Mouse (Mus musculus) spleen, postnatal 14 days (tissue): ENCODE data around the gene Eng.

Experiments
- DNase-seq, 2 experiments: peaks; one replicate each; pipeline ENCODE4 v3.0.0; 2021 to 2022; ENCODE audit warnings: low spot score in 2 of 2

Eng gene

DNA sequence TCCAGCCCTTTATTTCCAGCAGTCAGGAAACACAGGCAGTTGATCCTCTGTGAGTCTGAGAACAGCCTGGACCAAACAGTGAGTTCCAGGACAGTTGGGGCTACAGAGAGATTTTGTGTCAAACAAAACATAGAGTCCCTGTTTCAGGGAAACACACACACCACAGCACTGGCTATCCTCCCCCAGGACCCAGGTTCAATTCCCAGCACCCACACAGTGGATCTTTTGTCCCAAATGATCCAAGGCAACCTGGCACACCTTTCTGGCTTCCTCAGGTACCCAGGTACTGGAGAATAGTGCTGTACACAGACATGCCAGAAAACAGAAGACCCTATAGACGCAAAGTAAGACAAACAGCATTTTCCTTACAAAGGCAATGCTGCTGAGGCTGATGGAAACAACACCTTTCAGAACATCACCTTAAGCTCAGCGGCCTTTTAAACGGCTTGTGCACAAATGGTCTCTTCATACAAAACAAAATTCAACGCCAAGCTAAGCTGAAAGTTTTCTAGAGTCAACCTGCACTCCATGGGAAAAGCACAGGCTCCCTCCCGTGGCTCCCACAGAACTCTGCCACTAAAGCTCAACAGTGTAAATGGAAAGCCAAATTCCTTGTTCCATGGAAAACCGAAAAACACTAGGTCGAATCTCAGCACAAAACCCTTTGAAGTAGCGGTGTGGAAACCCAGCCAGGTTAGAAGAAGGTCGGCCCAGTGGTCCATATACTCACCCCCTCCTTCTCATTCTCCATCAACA lies 65.1 kb downstream of the Eng start:
- DNase-seq: no peak

GRCm38 (mm10) chr2:32712108-32712551 lies 65.7 kb downstream of the Eng start:
- peak; percentile 39 to 65 for DNase-seq

DNA sequence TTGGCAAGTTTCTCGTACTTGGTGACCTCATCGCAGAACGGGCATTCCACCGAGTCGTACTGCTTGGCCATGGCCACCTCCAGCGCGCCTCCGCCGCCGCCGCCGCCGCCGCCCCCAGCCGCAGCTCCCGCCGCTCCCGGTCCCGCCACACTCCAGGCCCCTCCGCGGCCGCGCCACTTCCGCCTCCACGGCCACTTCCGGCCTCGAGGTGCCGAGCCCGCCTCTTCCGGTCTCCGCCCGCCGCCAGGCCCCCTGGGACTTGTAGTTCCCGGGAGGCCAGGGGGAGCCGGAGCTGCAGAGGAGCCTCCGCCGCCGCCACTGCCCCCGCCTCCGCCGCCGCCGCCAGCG lies 66.2 kb downstream of the Eng start:
- DNase-seq: peak; percentile 89 to 96

DNA sequence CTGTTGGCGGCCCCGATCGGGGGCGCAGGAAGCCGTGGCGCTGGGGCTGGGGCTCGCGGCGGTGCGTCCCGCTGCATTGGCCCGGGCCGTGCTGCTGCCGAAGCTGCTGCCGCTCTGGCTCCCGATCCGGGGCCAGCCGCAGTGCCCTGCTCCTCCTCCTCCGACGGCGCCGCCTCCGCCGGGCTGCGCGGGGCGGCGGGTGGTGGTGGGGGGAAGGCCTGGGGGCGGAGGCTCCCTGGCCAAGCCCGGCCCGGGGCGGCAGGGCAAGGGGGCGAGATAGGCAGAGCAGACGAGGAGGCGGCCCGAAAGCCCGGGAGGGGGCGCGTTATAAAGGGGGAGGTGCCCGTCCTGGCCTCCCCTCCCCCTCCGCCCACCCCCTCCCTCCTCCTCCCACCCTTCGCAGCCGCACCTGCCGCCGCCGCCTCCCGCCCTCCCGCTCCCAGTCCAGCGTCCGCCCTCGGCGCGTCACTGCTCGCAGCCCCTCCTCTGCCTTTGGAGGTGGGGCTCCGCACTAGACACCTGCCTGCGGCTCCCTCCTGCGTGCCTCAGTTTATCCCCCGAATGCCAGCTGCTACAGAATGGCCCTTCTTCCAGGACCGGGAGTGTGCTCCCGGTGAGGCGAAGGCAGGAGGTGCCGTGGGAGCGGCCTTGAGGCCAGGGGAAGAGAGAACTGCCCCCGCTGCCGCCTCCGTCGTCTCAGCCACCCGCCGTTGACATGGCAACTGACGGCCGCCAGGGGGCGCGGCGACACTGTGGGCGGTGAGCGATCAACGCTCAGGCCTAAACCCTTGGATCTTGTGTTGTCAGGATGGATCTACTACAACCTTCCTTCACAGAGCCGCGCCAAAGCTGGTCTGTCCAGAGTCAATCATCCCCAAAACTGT lies 66.8 kb downstream of the Eng start, which contains the start of gene Cdk9:
Gene Cdk9, minus strand, starts transcription at position 143 of the 884 bp plus-strand sequence.
- DNase-seq: peak; percentile 84 to 93

DNA sequence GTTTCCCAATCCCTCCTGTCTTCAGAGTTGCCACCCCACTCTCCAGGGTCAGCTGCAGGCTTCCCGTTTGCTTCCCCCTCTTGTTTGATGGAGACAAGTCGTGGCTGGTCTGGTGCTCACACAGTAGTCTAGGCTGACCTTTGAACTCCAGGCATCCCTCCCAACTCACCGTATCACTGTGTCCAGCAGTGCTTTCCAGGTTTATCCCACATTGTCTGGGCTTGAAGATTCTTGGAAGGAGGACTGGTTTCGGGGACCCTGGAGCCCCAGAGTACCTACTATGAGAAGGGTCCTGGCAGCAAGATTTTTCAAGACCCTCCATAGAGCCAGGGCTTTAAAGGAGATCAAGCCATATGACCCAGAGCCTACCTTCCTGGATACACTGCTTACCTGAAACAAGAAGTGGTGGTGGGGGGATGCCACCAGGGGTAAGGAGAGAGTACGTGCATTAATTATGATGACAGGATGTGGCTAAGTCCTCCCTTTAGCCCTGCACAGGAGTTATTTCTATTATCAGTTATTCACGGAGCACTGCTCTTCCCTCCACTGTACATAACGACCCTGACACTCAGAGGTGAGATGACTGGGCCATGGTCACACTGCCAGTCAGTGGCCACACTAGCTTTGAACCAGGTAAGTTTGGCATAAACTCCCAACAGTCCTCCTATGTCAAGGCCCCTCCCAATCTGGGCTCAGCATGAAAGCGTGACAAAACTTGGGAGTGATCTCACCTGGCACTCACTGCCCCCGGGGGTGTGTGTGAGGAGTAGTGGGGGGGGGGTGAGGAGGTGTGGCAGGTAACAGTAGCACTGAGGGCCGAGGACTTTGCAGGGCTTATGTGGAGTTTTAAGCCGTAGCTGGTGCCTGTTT lies 68.0 kb downstream of the Eng start:
- no peak for DNase-seq

GRCm38 (mm10) chr2:32714987-32715425 lies 68.6 kb downstream of the Eng start:
- no peak for DNase-seq

DNA sequence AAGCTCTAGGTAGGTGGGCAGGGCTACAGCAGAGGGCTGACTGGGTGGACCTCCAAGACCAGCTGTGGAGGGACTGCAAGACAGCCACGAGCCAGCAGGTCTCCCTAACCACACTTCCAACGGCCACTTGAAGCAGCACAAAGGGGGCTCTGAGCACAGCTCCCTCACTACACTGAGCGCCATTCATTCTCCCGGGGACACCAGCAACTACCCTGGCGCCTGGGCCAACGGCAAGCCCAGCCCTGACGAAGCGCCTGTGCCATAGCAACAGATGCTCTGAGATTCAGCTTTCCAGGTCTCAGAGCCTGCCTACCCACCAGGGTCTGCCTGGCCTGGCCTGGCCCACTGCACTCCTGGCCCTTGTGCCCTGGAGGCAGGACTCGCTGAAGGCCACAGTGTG lies 72.4 kb downstream of the Eng start:
- DNase-seq: no peak

DNA sequence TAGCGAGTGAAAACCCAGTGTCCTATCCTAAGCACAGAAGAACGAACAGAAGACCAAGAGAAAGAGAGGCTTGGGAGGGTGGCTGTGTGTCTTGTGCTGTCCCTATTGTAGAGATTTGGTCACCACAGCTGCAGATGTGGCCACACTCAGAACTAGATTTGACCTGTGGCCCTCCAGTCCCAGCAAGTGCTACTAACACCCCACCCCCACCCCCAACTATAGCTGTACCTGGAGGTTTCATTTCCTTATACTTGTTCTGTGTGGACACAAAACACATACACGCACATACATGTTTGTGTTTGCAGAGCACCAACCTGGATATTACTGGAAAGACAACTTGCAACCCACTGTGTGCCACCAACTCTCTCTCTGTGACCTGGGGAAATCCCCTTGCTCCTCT lies 73.7 kb downstream of the Eng start:
- no peak for DNase-seq

GRCm38 (mm10) chr2:32720681-32721229 lies 74.4 kb downstream of the Eng start, which contains the start of gene Sh2d3c:
Gene Sh2d3c, plus strand, starts transcription at chr2:32721055.
- DNase-seq: peak; percentile 27 to 45

DNA sequence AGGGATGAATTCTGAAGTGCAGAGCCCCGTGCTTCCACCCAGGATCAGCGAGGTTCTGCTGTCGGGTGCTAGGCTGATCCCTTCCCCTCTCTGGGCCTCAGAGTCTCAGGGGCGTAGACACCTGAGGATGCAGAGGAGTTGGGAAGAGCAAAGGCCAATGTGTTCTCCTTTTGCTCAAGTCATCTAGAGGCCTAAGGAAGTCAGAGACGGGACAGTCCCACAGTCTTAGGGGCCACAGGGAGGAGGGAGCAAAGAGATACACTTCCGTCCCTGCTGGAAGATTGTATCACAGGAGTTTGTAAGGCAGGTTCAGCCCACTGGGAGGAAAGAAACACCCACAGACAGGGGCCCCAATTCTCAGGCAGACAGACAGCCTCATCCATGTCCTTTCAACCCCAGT lies 75.7 kb downstream of the Eng start:
- no peak for DNase-seq

DNA sequence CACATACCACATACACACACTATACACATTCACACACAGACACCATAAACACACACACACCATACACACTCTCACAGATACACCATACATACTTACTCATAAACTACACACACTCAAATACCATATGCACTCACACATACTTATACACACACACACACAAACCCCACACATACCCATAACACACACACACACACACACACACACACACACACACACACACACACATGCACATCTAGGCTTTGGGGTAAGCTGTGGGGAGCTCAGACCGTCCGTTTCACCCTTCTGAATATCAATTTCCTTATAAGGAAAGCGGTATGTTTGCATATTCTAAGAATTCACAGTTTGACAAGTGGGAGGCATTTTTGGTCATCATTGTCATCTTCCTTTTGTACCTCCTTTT lies 76.2 kb downstream of the Eng start:
- no peak for DNase-seq

- no peak for DNase-seq
Measured at GRCm38 (mm10) chr2:32724149-32724548, 77.8 kb downstream of the Eng start.

DNA sequence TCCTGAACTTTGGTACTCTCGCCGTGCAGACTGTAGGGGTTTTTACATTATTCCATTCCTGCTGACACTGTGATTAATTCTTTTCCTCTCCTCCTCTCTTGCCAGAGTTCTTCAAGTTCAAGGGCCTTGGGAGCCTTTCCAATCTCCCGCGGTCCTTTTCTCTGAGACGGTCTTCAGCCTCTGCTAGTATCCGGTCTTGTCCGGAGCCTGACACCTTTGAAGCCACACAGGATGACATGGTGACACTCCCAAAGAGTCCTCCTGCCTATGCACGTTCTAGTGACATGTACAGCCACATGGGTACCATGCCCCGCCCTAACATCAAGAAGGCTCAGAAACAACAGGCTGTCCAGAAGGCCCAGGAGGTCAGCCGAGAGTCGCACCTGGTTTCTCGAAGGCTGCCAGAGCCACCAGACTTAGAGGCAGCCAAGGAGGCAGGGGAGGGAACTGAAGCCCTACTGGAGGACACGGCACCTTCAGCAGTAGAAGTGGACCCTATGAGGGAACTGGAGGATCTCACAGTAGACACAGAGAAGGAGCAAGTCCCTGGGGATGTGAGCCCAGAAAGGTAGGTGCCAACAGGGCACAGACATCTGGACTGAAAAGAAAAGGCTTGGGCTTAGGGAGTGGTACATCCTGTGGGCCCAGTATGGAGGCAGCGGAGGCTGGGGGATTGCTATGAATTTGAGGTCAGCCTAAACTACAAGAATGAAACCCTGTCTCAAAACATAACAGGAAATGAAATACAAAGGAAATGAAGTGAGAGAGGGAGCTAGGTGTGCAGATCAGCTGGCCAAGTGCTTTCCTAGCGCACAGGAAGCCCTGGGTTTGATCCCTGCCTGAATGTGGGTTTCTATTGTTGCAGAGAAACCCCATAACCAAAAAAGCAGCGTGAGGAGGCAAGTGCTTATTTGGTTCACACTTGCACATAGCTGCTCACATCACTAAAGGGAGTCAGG lies 78.7 kb downstream of the Eng start:
- DNase-seq: no peak

DNA sequence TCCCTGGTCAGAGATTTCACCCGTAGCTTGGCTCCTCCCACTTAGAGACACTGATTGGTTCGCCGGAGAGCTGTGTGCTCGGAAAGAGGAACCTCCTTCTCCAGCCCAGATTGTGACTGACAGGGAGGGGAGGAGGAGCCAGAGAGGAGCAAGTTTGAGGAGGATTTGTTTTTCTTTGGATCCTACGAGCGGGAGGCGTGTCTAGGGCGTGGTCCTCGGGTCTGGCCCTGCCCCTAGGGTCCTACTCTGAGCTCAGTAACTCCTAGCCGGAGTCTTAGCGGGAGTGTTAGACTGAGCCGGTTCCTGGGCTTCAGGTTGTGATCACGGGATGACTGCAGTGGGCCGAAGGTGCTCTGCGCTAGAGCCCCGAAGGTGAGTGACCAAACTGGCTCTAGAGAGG lies 81.0 kb downstream of the Eng start:
- peak; percentile 41 to 59 for DNase-seq

DNA sequence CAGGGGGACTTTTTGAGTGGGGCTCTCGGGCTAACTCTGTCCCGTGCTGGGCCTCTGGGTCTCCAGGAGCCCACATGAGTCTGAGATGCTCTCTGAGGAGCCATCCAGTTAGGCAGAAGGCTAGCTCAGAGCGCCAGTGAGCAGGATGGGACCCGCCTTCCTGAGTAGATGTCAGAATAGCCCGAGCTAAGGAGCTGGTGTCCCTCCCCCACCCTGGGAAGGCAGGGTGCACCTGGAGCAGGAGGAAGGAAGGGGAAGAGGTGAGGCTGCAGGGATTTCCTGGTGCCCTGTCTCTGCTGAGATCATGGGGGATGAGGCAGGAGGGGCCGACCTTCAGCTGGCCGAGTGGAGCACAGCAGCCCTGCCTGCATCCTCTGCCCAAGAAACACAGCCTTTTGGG lies 82.1 kb downstream of the Eng start:
- no peak for DNase-seq

- DNase-seq: no peak
Measured at GRCm38 (mm10) chr2:32729547-32729946, 83.2 kb downstream of the Eng start.

- no peak for DNase-seq
Measured at GRCm38 (mm10) chr2:32730854-32731253, 84.5 kb downstream of the Eng start.

DNA sequence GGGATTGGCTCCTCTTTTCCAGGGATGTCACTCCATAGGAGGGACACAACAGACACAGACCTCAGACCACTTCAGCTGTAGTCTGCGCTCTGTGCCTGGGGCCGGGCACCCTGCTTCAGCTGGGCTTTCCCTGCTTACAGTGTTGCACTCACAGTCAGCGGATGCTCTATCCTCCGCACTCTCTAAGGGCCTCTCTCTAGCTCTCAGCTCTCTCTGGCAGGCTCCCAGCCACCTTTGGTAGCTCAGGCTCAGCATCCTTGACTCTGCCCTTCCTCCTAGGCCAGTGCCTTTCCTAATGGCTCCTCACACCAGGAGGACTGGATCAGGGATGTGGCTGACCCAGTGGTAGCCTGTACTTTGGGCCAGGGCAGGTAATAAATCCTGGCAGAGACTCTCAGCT lies 85.5 kb downstream of the Eng start:
- no peak for DNase-seq
